Mouse (Mus musculus) adrenal gland, adult (tissue): Measurements from ENCODE around the gene Tef.

Experiments
- DNase-seq, 2 experiments: peaks; one replicate each; pipeline ENCODE4 v3.0.0; 2022 to 2023; ENCODE audit warnings: low spot score in 1 of 2; ENCODE audit not compliant: inconsistent age in 2 of 2

Tef gene

DNA sequence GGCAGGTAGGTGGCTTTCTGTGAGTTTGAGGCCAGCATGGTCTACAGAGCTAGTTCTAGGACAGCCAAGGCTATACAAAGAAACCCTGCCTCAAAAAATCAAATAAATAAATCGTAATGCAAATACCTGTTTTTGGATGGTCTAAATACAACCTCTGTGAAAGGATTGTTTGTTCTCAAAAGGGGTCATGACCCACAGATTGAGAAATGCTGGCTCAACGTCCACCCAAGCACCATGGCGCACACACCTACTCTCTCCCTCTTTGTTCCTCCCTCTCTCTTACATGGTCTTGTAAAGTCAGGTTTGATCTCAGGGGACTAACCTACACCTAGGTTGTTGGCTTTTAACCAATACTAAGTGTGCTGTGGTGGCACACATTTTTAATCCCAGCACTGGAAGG, 20.4 kb downstream of the Tef start:
- no peak for DNase-seq

DNA sequence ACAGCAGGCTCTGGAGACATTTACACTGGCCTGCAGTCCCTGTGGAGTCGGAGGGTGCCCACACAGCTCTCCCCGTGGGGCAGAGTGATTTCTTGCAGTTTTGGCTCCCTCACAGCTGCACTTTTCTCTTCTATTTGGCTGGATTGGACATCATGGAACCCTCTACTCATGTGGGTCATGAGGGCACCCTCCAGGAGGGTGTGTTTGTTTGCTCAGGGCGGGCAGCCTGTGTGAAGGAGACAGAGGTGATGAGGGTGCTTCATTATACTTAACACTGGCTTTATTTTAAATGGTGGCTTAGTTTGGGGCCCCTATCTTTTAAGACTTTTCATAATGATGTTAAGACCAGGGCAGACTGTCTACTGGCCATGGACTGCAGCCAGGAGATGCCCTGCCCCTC, 22.6 kb downstream of the Tef start:
- DNase-seq = no peak

DNA sequence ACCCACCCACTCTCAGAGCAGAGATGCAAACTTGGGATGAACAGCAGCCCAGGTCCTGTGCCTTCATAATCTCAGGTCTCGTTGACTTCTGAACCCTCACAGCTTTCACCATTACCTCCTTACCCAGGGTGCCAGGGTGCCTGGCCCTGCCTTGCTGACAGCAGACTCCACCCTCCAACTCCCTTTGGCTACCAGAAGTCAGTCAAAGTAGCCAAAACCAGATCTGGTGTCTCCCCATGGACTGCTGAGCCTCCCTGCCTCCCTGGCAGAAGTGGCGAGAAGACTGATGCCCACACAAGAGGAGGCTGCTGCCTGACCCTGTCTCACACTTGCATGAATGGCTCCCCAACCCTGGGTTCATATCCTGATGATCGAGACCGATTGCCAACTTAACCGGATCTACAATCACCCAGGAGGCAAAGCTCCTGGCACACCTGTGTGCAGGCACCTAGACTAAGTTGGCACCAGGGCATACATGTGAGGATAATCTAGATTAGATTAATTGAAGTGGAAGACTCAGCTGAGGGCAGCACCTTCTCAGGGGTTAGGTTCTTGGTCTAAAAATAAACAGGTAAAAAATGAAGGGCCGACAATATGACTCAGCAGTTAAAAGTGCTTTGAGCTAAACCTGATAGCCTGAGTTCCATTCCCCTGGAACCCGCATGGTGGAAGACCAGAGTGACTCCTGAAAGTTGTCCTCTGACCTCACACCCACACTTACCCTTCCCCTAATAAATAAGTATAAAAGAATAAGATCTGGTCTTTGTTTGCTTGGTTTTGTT, 26.4 kb downstream of the Tef start:
- no peak for DNase-seq

DNA sequence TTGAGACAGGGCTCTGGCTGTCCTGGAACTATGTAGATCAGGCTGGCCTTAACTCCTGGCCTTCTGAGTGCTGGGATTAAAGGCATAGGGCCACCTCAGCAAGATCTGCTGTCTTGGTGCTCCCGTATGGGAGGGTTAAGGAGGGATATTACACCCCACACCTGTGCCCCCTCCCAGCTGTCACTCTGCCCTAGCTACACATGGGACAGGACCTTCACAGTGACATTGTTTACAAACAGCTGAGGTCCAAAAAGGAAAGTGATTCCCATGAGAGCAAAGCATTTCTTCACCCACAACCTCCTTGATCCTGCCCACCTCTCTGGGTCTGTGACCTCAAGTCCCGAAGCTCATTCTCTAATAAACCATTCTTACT, 27.0 kb downstream of the Tef start:
- no peak for DNase-seq

DNA sequence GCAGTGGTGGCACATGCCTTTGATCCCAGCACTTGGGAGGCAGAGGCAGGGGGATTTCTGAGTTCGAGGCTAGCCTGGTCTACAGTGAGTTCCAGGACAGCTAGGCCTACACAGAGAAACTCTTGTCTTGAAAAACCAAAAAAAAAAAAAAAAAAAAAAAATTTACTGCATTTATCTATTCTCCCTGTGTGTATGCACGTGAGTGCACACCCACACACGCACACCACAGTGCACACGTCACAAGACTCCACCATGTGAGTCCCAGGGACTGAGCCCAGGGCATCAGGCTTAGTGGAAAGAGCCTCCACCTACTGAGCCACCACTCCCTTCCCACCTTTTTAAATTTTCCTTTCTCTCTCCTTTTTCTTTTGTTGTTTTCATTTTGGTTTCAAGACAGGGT, 28.3 kb downstream of the Tef start:
- DNase-seq = no peak

DNA sequence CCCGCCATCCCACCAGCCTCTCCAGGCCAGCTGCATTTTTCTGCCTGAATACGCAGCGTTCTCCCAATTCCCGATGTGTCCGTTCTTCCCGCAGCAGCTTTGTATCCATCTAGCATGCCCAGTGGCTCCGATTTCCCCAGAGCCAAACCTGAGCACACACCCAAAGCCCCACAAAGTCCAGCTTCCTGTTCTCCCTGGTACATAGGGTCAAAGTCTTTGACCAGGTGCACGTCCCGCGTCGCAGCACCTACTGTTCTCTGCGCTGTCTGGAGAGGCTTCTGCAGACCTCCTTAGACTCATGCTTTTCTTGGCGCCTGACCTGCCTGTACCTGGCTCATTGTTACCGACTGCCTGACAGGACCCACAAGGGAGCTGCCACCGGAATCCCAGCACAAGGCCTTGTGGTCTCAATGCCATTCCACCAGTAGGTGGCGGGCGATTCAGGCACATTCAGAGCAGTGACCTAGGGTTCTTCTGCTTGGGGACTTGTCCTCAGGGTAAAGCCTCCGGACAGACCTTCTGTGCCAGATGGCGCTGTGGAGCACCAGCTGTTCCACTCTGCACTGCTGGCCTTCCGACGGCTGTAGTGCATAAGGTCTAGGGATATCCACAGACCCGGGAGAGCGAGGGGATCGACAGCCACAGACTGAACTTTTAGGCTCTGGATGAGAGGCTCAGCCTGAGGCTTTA, 29.1 kb downstream of the Tef start:
- DNase-seq = peak; percentile 92 to 96

DNA sequence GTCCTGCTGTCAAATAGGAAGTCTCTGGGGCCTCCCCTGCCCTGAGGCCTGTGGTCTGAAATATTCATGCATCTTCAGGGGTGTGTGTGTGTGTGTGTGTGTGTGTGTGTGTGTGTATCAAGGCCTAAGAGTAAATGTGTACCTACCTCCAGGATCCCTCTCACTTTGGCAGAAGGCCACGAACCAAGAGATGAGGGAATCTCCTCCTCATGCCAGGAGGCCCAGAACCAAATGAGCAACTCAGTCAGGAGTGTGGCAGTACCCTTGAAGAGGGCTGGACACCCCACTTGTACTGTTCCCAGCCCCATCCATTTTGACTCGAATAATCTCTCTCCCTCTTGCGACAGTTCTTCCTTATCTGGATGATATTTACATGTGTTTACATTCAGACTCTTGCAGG, 30.0 kb downstream of the Tef start:
- peak in 1 of 2 experiments; percentile 40 for DNase-seq

DNA sequence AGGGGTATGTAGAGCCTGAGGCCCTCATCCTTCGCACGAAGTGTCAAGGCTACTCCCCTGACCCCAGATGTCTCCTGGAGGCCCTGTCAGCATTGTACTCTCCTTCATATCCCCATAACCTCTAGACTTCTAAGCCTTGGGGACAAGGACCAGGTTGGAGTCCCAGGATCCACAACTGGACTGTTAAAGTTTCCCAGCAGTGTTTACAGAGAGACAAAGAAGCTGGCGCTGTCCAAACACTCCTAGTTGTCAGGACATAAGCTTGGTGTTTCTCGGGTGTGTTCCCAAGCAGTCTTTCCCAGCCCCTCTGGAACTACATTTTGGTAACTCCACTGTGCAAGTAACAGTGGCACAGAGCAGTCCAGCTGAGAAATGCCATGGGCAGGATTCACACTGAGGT, 31.3 kb downstream of the Tef start:
- peak in 1 of 2 experiments; percentile 34 for DNase-seq

DNA sequence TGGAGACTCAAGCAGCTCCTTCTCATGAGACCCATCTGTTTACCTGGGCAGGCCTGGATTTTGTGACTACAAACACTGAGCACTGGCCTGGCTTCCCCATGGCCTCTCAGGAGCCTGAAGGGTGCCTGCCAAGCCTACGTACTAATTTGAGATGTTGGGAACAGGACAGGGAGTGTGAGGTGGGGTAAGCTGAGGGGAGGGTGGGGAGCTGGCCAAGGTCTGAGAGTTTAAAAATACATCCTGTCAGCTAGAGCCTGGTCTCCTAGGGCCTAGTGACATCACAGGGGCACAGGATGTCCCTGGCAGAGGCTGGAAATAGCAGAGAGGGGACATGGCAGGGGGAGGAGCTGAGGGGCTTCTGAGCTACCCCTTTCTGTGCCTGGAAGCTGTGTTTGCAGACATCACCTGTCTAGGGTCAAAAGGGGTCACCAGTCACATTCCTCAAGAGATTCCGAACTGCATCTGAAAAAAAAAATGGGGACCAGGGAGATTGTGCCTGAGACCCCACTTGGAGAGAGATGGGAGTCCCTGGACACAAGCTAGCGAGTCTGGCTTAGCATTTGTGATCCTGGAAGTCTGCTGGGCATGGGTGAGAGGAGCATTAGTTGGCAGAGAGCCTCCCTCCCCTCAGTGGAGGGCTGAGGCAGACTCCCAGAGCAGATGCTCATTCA, 32.1 kb downstream of the Tef start:
- DNase-seq = peak in 1 of 2 experiments; percentile 54

DNA sequence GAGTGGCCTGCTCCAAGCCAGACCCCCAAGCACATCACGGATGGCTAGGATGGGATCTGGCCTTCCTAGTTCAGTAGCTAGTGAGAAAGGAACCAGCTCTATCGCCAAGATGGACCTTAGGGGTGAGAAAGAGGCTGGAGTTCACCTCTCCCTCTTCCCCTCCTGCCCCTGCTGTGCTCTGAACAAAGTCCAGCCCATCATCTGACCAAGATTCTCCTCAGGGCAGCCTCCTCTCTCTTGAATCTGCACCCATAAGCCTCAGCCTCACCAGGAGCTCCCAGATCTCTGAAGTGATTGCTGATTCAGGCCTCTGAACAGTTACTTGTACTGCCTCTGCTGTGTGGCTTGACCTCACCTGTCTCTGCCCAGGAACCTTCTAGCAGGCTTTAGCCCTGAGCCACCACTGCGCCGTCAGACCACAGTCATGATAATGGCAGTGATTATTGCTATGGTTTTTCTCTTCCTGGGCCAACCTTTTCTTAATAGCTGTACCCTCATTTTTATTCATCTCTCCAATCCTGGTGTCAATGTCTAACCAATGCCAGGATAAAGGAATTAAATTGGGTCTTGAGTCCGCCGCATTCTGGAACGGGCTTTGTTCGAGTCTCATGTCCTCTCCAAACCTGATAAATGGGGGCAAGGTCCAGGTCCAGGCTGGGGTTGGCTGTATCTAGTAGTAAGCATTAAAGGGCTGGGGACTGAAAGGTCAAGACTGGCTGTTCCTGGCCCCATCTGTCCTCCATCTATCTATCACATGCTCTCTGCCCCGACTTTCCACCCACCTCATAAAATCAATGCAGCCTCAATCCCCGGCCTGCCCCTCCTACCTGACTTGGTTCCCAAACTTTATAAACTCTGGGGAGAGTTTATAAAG, 33.0 kb downstream of the Tef start:
- DNase-seq = peak in 1 of 2 experiments; percentile 51

DNA sequence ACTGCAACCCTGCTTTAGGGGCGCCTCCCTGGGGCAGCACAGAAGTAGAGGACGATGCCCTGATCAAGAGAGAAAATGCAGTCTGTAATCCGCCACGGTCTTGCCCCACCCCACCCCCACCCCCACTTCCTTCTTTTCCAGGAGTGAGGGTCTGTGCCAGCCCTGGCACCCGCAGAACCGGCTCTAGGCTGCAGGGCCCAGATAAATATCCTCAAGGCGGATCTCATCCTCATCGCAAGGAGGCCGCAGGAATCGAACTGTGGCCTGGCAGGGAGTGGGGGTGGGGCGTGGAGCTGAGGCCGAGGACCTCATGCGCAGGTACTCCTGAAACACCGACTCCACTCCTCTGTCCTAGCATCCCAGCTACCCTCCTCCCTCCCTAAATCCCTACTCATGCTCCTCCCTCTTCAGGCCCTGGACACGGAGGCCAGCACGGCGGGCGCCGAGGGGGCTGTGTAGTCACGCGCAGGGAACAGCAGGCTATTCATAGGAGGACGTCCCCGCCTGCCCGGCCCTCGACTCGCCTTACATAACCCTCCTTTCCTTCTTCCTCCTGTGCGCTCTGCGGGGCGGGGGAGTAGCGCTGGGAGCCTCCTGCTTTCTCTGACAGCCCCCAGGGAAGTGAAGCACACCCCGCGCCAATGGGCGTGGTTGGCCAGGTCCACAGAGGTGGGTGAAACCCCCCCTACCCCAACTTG, 34.1 kb downstream of the Tef start:
- DNase-seq = peak; percentile 93

DNA sequence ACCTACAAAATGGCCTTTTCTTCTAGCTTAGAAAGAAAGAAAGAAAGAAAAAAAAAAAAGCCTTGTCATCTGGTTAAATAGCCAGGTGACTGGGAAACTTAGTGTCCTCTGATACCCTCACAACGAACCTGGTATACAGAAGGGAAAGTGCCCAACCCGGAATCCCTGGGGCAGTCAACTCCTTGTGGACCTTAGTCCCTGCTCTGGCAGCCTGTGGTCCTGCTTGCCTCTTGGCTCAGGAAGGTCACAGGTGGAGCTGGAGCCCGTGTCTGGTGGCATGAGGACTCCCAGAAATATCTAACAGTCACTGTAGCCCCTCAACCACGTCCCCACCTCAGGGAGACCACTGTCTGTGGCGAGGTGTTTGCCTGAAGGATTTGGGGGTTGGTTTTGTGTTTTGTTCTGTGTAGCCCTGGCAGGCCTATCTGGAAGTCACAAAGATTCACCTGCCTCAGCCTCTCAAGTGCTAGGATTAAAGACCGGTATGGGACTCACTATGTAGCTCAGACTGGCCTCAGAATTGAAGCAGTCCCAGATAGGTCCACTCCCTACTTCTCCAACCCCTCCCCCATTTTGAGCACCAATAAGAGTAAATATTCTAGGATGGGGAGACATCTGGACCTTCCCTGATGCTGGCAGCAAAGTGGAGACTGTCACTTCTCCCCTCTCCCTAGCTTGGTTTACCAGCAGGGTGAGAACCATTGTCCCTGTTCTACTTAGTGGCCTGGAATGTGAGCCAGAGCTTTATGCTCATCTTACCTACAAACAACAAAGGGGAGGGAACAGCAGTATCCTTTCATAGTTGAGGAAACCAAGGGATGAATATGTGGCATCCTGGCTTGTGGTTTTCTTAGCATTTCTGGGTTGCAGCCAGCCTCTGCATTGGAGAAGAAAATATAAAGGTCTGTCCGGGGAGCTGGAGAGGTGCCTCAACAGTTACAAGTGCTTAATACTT, 35.0 kb downstream of the Tef start:
- DNase-seq = peak in 1 of 2 experiments; percentile 55

DNA sequence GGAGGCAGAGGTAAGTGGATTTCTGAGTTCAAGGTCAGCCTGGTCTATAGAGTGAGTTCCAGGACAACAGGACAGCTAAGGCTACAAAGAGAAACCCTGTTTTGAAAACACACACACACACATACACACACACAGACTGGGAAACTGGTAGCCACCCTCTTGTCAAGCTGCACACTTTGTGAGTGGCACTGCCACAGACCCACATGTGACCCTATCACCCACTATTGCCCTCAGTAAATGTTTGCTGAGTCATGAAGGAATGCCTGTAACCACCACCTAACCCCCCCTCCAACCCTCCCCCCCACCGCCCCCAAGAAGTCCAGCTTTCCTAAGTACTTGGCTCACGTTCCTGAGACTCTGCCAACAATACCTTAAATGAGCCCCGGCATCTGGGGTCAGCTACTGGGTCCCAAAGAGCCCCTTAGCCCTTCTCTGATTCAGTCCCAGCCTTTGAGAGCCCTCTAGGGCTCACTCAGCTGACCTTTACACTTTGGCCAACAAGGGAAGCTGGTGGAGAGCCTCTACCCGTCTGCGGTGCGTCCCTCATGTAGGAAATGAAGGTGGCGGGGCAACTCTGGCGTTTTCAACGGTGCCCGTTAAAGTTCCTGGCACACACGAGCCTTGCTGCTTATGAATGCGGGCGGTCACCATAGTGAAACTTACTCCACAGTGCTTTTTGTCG, 36.5 kb downstream of the Tef start:
- peak in 1 of 2 experiments; percentile 51 for DNase-seq

DNA sequence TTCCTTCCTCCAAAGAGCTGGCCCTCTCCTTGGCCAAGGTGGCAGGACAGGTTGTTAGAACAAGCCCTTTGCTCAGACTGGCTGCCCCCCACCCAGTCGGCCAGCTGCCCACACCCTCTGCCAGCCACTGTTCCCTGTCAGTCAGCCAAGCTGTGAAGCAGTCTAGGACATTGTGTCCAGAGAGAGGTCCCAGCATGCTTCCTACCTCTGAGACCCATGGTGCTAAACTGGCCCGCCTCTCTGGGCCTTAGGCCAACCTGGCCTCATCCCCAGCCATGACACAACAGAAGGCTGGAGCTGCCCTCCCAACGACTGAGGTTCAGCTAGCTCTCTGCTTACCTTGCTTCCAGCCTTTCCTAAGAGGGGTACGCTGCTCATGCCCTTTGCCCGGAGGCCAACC, 37.4 kb downstream of the Tef start:
- DNase-seq = peak; percentile 92 to 95

DNA sequence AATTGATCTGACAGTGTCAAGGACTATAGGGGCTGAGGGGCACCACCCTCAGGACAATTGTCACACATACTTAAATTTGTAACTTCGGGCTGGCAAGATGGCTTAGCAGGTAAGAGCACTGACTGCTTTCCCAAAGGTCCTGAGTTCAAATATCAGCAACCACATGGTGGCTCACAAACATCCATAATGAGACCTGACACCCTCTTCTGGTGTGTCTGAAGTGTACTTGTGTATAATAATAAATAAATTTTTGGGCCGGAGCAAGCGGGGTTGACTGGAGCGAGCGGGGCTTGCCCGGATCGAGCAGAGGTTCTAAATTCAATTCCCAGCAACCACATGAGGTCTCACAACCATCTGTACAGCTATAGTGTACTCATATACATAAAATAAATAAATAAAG, 38.1 kb downstream of the Tef start:
- DNase-seq = no peak

DNA sequence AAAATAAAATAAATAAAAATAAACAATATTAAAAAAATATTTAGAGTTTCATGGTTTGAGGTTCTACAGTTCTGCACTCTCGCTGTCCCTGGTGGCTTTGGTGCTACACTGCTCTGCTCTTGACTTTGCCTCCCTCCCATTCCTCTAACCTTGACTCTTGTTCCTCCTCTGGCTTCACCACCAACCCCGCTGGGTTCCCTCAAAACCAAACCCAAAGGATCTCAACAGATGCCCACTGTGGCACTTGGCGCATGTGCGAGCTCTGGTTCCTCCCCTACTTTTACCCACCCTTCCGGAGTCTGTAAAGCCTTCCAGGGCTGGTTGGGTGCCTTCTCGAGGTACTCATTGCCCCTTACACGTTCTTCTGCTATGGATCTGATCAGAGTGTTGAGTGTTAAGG, 40.1 kb downstream of the Tef start:
- no peak for DNase-seq

DNA sequence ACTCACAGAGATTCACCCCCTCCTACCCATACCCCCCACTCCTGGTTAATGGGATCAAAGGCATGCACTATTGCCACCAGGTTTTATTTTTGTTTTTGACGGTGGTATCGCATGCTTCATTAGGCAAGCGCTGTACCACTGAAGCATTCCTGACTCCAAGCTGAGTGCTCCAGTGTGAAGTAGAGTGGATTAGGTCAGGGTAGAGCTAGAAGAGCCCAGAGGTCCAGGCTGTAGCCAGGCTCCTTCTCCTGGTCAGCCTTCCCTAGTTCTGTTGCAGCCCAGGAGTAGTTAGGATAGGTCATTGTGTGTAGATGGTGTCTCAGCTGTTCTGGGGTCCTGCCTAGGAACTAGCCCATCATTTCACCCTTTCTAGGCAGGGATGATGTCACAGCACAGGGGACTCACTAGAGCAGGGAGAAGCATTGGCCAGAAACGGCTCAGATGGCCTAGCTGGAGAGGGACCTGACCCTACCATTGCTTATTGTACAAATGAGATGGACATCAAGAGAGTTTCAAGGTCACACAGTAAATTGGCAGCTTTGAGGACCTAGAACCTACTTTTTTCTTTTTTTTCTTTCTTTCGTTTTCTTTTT, 42.9 kb downstream of the Tef start:
- DNase-seq = peak in 1 of 2 experiments; percentile 44

DNA sequence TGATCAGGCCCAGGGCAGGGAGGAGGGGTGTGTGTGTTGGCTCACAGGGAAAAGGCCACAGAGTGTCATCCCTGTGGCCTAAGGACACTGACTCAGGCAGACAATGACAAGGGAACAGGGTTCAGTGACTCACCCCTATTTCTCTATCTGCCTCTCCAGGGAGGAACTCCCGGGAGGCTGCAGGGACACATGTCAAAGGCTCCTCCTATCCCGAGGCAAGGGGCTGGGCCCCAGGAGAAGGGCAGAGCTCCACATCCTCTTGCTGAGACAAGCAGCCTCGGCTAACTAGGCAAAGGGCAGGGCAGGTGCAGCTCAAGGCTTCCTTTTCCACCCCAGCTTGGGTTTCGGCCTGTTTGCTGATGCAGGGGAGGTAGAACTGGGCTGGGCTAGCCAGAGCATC, 43.5 kb downstream of the Tef start:
- DNase-seq = peak; percentile 94 to 96
